Mouse (Mus musculus) liver, embryonic 14.5 days (tissue): Measurements from ENCODE around the gene Ndufb6. TPM values are rescaled to one million over a fixed set of nuclear protein-coding genes. Genes with fewer than 3 reads are reported as not detected.
A peak's percentile ranks its signal among the peaks of the same experiment; 100 is the strongest.

ENCODE experiments used
- ATAC-seq: fragments of 200-750 bp; cut with Nextera tagmentation; 2 replicates; pipeline ENCODE4 v1.8.0; 2017; ENCODE audit warnings: moderate number of reproducible peaks, mild to moderate bottlenecking, moderate library complexity; ENCODE audit not compliant: insufficient read depth
- DNase-seq, 3 experiments: peaks; one replicate each; pipeline ENCODE4 v3.0.0-alpha.2; 2012 to 2013; ENCODE audit warnings: low read depth in 3 of 3, low spot score in 3 of 3
- H3K27ac ChIP-seq: fragments of 300-500 bp; sonication (generic); 2 replicates; pipeline ENCODE4 v1.5.1; 2014; ENCODE audit warnings: moderate library complexity, mild to moderate bottlenecking, control low read depth, inconsistent platforms
- H3K27me3 ChIP-seq: fragments of 300-500 bp; sonication (generic); 2 replicates; pipeline ENCODE4 v1.6.1; 2014; ENCODE audit warnings: mild to moderate bottlenecking, low read length, moderate library complexity; ENCODE audit not compliant: control insufficient read depth, insufficient read depth
- H3K36me3 ChIP-seq: fragments of 300-500 bp; sonication (generic); replicated peaks from 2 replicates; pipeline ENCODE4 v1.6.1; 2014; ENCODE audit warnings: low read depth; ENCODE audit not compliant: control insufficient read depth, insufficient read depth
- H3K4me1 ChIP-seq, 2 experiments: fragments of 200-500 bp in 1 of 2; fragments of 300-500 bp in 1 of 2; sonication (generic) in 1 of 2; replicated peaks; 2 replicates each; pipeline ENCODE4 v1.6.1; 2012 to 2014; ENCODE audit warnings: antibody characterized with exemption in 1 of 2, inconsistent platforms in 1 of 2, low read length in 1 of 2; ENCODE audit not compliant: control insufficient read depth in 2 of 2, insufficient read depth in 2 of 2
- H3K4me2 ChIP-seq: fragments of 300-500 bp; sonication (generic); 2 replicates; pipeline ENCODE4 v1.6.1; 2014; ENCODE audit warnings: low read depth, mild to moderate bottlenecking, control low read depth, moderate library complexity
- H3K4me3 ChIP-seq, 2 experiments: fragments of 200-500 bp in 1 of 2; fragments of 300-500 bp in 1 of 2; sonication (generic) in 1 of 2; 2 replicates each; pipeline ENCODE4 v1.5.1; 2012 to 2014; ENCODE audit warnings: low read depth in 2 of 2, low read length in 2 of 2, mild to moderate bottlenecking in 2 of 2, control low read depth in 1 of 2, inconsistent platforms in 1 of 2, moderate library complexity in 1 of 2; ENCODE audit not compliant: insufficient read depth in 1 of 2
- H3K9ac ChIP-seq: fragments of 300-500 bp; sonication (generic); replicated peaks from 2 replicates; pipeline ENCODE4 v1.6.1; 2014; ENCODE audit warnings: mild to moderate bottlenecking, control low read depth, moderate library complexity
- H3K9me3 ChIP-seq: fragments of 300-500 bp; sonication (generic); 2 replicates; pipeline ENCODE4 v1.6.1; 2016; ENCODE audit warnings: low read length, mixed read lengths; ENCODE audit not compliant: control insufficient read depth
- CTCF ChIP-seq: IDR thresholded peaks from 2 replicates; pipeline ENCODE4 v1.5.1; 2016; ENCODE audit warnings: antibody characterized with exemption, low read depth, control low read depth
- EP300 ChIP-seq: IDR thresholded peaks from 2 replicates; pipeline ENCODE4 v1.6.1; 2016; ENCODE audit warnings: antibody characterized with exemption, low read depth
- WGBS: fragments of 180-500 bp; shearing (Covaris S2); extraction: QIAGEN DNeasy Blood & Tissue Kit; methylation state at CpG from one replicate; pipeline ENCODE4 v1.1.7; 2014; ENCODE audit not compliant: insufficient replicate concordance; 5-methylcytosine and 5-hydroxymethylcytosine counted together
- polyA plus RNA-seq, 2 experiments: library from polyadenylated mRNA; depleted of rRNA in 1 of 2; stranded (reverse) in 1 of 2; unstranded in 1 of 2; fragments of >200 nt; fragmentation: Nextera tagmentation in 1 of 2; extraction: Ambion mirVana in 1 of 2; gene quantifications; 2 replicates each; pipeline versions ENCODE4 v1.2.1 to v1.2.3; 2012 to 2014

Ndufb6 gene
- polyA plus RNA-seq, 2 experiments: 56.4 to 161 TPM

GRCm38 (mm10) chr4:40312213-40312612 is 33.0 kb upstream of the Ndufb6 start:
- peak; percentile 34; the same call in 1 of the 2 replicates for TF ChIP-seq EP300
- no peak for TF ChIP-seq CTCF
- peaks cover 0 to 11% of the 10 kb centered on the region in 2 experiments; a peak in 1 of 4 replicates for H3K4me1 ChIP-seq
- H3K4me2 ChIP-seq: no peak overlapping the region
- no peaks in the 10 kb centered on the region for H3K9me3 ChIP-seq
- no peak overlapping the region for H3K27ac ChIP-seq
- peak; percentile 50; the same call in 1 of the 2 replicates for ATAC-seq
- no peak overlapping the region for H3K9ac ChIP-seq
- H3K36me3 ChIP-seq: no peaks in the 10 kb centered on the region
- no peak overlapping the region for H3K4me3 ChIP-seq
- H3K27me3 ChIP-seq: no peaks in the 10 kb centered on the region
- 14% methylated on average over 1 of the region's 1 CpGs for WGBS
- no peak for DNase-seq

GRCm38 (mm10) chr4:40310796-40311383 is 31.7 kb upstream of the Ndufb6 start:
- no peak for ATAC-seq
- 78% methylated on average over 11 of the region's 11 CpGs for WGBS
- H3K4me2 ChIP-seq: no peak overlapping the region
- DNase-seq: no peak
- no peak overlapping the region for H3K4me3 ChIP-seq
- no peak overlapping the region for H3K9ac ChIP-seq
- H3K27me3 ChIP-seq: no peaks in the 10 kb centered on the region
- H3K9me3 ChIP-seq: no peaks in the 10 kb centered on the region
- TF ChIP-seq EP300 (no peak), CTCF (no peak)
- no peaks in the 10 kb centered on the region for H3K36me3 ChIP-seq
- H3K4me1 ChIP-seq: peaks cover 0 to 11% of the 10 kb centered on the region in 2 experiments; a peak in 1 of 4 replicates
- H3K27ac ChIP-seq: no peak overlapping the region

GRCm38 (mm10) chr4:40309682-40310081 is 30.5 kb upstream of the Ndufb6 start:
- ATAC-seq: no peak

GRCm38 (mm10) chr4:40302445-40303125 is 23.4 kb upstream of the Ndufb6 start:
- no peak overlapping the region for H3K4me3 ChIP-seq
- H3K27ac ChIP-seq: no peak overlapping the region
- ATAC-seq (no peak), DNase-seq (no peak)
- TF ChIP-seq EP300 (no peak), CTCF (no peak)
- H3K9ac ChIP-seq: no peak overlapping the region
- H3K4me2 ChIP-seq: no peak overlapping the region
- no peaks in the 10 kb centered on the region for H3K36me3 ChIP-seq
- no peaks in the 10 kb centered on the region for H3K27me3 ChIP-seq
- peaks cover 0 to 3% of the 10 kb centered on the region in 2 experiments; a peak in 1 of 4 replicates for H3K4me1 ChIP-seq
- 46% methylated on average over 10 of the region's 10 CpGs for WGBS
- no peaks in the 10 kb centered on the region for H3K9me3 ChIP-seq

More at GRCm38 (mm10) chr4:40309682-40310081, 30.5 kb upstream of the Ndufb6 start:
- no peaks in the 10 kb centered on the region for H3K9me3 ChIP-seq
- H3K27me3 ChIP-seq: no peaks in the 10 kb centered on the region
- H3K36me3 ChIP-seq: no peaks in the 10 kb centered on the region
- TF ChIP-seq EP300 (no peak), CTCF (no peak)
- no peak overlapping the region for H3K27ac ChIP-seq
- DNase-seq: no peak
- H3K9ac ChIP-seq: no peak overlapping the region
- H3K4me2 ChIP-seq: no peak overlapping the region
- H3K4me1 ChIP-seq: peaks cover 0 to 11% of the 10 kb centered on the region in 2 experiments; a peak in 1 of 4 replicates
- H3K4me3 ChIP-seq: no peak overlapping the region

DNA sequence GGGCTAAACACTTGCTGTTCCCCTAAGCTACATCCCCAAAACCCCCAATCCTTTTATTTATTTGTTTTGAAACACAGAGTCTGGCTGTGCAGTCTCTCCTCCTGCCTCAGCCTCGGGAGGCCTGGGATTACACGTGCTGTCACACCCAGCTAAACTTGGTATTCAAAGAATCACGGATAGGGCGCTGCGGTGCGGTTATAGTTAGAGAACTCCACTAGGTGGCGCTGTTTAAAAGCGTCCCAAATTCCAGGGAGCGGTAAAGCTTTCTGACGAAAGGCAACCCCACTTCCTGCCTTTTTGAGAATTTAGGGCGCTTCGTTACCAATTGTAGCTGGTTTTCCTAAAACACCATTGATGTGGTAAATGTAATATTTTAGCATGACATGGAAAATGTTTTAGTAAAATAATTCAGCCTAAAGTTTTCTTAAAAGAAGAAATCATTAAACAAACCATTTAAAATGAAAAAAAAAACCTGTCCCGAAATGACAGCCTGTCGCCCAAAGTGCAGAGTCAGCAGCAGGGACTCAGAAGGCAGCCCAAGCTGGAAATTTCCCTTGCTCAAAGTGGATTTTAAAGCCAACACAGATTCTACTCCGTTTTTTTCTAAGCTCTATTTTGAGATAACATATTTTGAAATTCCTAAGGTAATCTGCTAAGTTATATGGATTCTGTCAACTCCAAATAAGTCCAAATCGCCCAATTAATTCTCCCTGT is 22.0 kb upstream of the Ndufb6 start:
- DNase-seq (peak; percentile 47 to 55 (median 51)), ATAC-seq (no peak)
- peak overlapping the region; percentile 45 for H3K4me2 ChIP-seq
- H3K4me1 ChIP-seq: peaks cover 0 to 3% of the 10 kb centered on the region in 2 experiments; a peak in 1 of 4 replicates
- no peaks in the 10 kb centered on the region for H3K36me3 ChIP-seq
- H3K9ac ChIP-seq: no peak overlapping the region
- H3K9me3 ChIP-seq: no peaks in the 10 kb centered on the region
- no peak overlapping the region for H3K27ac ChIP-seq
- TF ChIP-seq CTCF (peak; percentile 86), EP300 (no peak)
- 7% methylated on average over 16 of the region's 16 CpGs for WGBS
- no peaks in the 10 kb centered on the region for H3K27me3 ChIP-seq
- no peak overlapping the region for H3K4me3 ChIP-seq
